Mouse (Mus musculus): Measurements from ENCODE around the gene Fkbp1b. TPM values are rescaled to one million over a fixed set of nuclear protein-coding genes. Genes with fewer than 3 reads are reported as not detected.
"Not testable (repeated sequence)": the region's sequence is repeated elsewhere in the genome, so short reads cannot be mapped to it uniquely, and the experiment has no call there.

Fkbp1b gene
- polyA plus RNA-seq (2012): 0.04 TPM in 1 of 2 replicates, not detected in the other

GRCm38 (mm10) chr12:4841392-4841887 is at the start of gene Fkbp1b:
Fkbp1b (minus strand) TSS chr12:4841591.
- H3K27me3 ChIP-seq (ENCODE audit: control insufficient read depth): peaks cover 49% of the 10 kb centered on the region
- no peak for TF ChIP-seq TAL1 (IDR thresholded peaks at IDR 0.05; ENCODE audit: low read length)
- TF ChIP-seq GATA1 (IDR thresholded peaks at IDR 0.05; ENCODE audit: low read length): no peak
- no peaks in the 10 kb centered on the region; the same call in 1 of the 2 replicates for H3K36me3 ChIP-seq (ENCODE audit: control insufficient read depth)
- peak within 1 kb of the TSS; percentile 69 for H3K4me3 ChIP-seq (replicated peaks)
- no peaks in the 10 kb centered on the region for H3K9me3 ChIP-seq (ENCODE audit: control insufficient read depth, low read length)
- H3K4me1 ChIP-seq (ENCODE audit: control insufficient read depth): peaks cover 46% of the 10 kb centered on the region

- Histone ChIP-seq H3K4me1 (ENCODE audit: control insufficient read depth) (peaks cover 30% of the 10 kb centered on the region), H3K27me3 (ENCODE audit: control insufficient read depth) (no peaks in the 10 kb centered on the region), H3K9me3 (ENCODE audit: control insufficient read depth, low read length) (no peaks in the 10 kb centered on the region), H3K36me3 (ENCODE audit: control insufficient read depth) (peaks cover 95% of the 10 kb centered on the region), H3K4me3 (replicated peaks) (no peak overlapping the region)
- no peak for TF ChIP-seq TAL1 (IDR thresholded peaks at IDR 0.05; ENCODE audit: low read length)
- no peak for TF ChIP-seq GATA1 (IDR thresholded peaks at IDR 0.05; ENCODE audit: low read length)
These were observed 48.5 kb upstream of the Fkbp1b start for GRCm38 (mm10) chr12:4889891-4890290.

DNA sequence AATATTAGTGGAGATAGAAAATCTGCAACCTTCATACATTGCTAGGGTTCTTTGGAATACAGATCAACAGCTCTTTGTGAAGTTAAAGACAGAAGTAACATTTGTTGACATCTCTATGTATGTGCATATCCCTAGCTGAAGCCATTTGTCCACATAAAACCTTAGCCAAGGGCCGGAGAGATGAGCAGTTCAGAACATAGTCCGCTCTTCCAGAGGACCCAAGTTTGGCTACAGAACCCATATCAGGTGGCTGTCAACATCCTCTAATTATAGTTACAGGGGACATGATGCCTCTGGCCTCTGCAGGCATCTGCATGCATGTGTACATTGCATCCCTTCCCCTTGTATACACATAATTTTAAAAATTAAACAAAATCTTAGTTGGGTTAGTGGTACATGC is 47.9 kb upstream of the Fkbp1b start:
- peaks cover 30% of the 10 kb centered on the region for H3K4me1 ChIP-seq (ENCODE audit: control insufficient read depth)
- TF ChIP-seq GATA1 (IDR thresholded peaks at IDR 0.05; ENCODE audit: low read length): no peak
- no peak for TF ChIP-seq TAL1 (IDR thresholded peaks at IDR 0.05; ENCODE audit: low read length)
- no peak overlapping the region for H3K4me3 ChIP-seq (replicated peaks)
- H3K36me3 ChIP-seq (ENCODE audit: control insufficient read depth): peaks cover 97% of the 10 kb centered on the region
- no peaks in the 10 kb centered on the region for H3K9me3 ChIP-seq (ENCODE audit: control insufficient read depth, low read length)
- H3K27me3 ChIP-seq (ENCODE audit: control insufficient read depth): no peaks in the 10 kb centered on the region

DNA sequence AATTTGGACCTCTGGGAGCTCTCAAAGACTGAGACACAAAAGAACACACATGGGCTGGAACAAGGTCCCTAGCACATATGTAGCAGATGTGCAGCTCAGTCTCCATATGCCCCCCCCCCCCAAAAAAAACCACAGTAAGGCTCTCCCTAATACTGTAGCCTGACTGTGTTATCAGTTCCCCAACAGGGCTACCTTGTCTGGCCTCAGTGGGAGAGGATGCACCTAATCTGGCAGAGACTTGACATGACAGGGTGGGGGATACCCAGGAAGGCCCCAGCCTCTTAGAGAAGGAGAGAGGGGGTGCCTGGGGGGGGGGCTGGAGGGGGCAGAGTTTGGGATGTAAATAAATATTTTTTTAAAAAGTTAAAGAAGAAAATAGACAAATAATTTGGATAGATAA is 47.3 kb upstream of the Fkbp1b start:
- Histone ChIP-seq H3K36me3 (ENCODE audit: control insufficient read depth) (peaks cover 97% of the 10 kb centered on the region), H3K4me1 (ENCODE audit: control insufficient read depth) (peaks cover 30% of the 10 kb centered on the region), H3K27me3 (ENCODE audit: control insufficient read depth) (no peaks in the 10 kb centered on the region), H3K4me3 (replicated peaks) (no peak overlapping the region), H3K9me3 (ENCODE audit: control insufficient read depth, low read length) (no peaks in the 10 kb centered on the region)
- TF ChIP-seq GATA1 (IDR thresholded peaks at IDR 0.05; ENCODE audit: low read length): no peak
- TF ChIP-seq TAL1 (IDR thresholded peaks at IDR 0.05; ENCODE audit: low read length): no peak

DNA sequence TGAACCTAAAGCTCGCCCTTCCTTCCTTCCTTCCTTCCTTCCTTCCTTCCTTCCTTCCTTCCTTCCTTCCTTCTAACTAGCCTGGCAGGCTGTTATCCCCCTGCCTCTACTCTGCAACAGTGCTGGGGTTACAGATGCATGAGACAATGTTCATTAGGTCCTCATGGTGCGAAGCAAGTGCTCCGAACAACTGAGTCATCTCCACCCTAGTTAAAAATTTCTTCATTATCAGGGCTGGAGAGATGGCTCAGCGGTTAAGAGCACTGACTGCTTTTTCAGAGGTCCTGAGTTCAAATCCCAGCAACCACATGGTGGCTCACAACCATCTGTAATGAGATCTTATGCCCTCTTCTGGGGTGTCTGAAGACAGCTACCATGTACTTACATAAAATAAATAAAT is 45.2 kb upstream of the Fkbp1b start:
- not testable (repeated sequence) for H3K27me3 ChIP-seq (ENCODE audit: control insufficient read depth); H3K9me3 ChIP-seq (ENCODE audit: control insufficient read depth, low read length); H3K4me3 ChIP-seq (replicated peaks)
- Histone ChIP-seq H3K36me3 (ENCODE audit: control insufficient read depth) (peaks cover 97% of the 10 kb centered on the region), H3K4me1 (ENCODE audit: control insufficient read depth) (peaks cover 28% of the 10 kb centered on the region)

DNA sequence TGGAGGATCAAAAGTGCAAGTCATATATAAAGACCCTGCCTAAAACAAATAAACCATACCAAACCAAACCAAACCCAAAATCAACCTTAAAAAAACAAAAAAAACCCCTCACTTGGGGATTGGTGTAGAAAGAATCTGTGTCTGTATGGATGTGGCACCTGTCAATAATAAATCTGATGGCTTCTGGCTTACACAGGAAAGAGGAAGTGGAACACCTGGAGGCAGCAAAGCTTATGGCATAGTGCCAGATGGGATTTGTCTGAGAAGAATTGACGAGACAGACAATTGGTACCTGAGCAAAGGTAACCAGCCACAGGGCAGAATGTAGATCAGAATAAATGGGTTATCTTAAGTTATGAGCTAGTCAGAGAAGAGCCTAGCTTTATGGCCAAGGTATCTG is 43.7 kb upstream of the Fkbp1b start:
- peaks cover 22% of the 10 kb centered on the region for H3K4me1 ChIP-seq (ENCODE audit: control insufficient read depth)
- peaks cover 97% of the 10 kb centered on the region for H3K36me3 ChIP-seq (ENCODE audit: control insufficient read depth)
- H3K27me3 ChIP-seq (ENCODE audit: control insufficient read depth): no peaks in the 10 kb centered on the region

GRCm38 (mm10) chr12:4882086-4882485 is 40.7 kb upstream of the Fkbp1b start:
- Histone ChIP-seq H3K27me3 (ENCODE audit: control insufficient read depth) (no peaks in the 10 kb centered on the region), H3K36me3 (ENCODE audit: control insufficient read depth) (peaks cover 92% of the 10 kb centered on the region), H3K4me1 (ENCODE audit: control insufficient read depth) (peaks cover 4% of the 10 kb centered on the region), H3K9me3 (ENCODE audit: control insufficient read depth, low read length) (no peaks in the 10 kb centered on the region), H3K4me3 (replicated peaks) (no peak overlapping the region)
- no peak for TF ChIP-seq GATA1 (IDR thresholded peaks at IDR 0.05; ENCODE audit: low read length)
- no peak for TF ChIP-seq TAL1 (IDR thresholded peaks at IDR 0.05; ENCODE audit: low read length)

More for the DNA sequence above, 43.7 kb upstream of the Fkbp1b start:
- Histone ChIP-seq H3K4me3 (replicated peaks) (no peak overlapping the region), H3K9me3 (ENCODE audit: control insufficient read depth, low read length) (no peaks in the 10 kb centered on the region)
- TF ChIP-seq TAL1 (IDR thresholded peaks at IDR 0.05; ENCODE audit: low read length): no peak
- TF ChIP-seq GATA1 (IDR thresholded peaks at IDR 0.05; ENCODE audit: low read length): no peak

DNA sequence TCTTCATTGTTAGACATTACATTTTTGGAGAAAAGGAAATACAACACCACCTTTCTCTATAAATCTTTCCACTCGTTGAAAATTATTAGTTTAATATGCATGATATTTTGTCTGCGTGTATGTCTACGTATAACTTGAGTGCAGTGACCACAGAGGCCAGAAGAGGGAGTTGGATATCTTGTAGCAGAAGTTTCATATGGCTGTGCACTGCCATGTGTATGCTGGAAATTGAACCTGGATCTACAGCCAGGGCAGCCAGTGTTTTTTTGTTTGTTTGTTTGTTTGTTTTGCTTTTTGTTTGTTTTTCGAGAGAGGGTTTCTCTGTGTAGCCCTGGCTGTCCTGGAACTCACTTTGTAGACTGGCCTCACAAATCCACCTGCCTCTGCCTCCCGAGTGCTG is 37.7 kb upstream of the Fkbp1b start:
- H3K4me1 ChIP-seq (ENCODE audit: control insufficient read depth): peaks cover 24% of the 10 kb centered on the region
- peaks cover 80% of the 10 kb centered on the region for H3K36me3 ChIP-seq (ENCODE audit: control insufficient read depth)
- no peaks in the 10 kb centered on the region for H3K27me3 ChIP-seq (ENCODE audit: control insufficient read depth)
- TF ChIP-seq GATA1 (IDR thresholded peaks at IDR 0.05; ENCODE audit: low read length): no peak
- no peak for TF ChIP-seq TAL1 (IDR thresholded peaks at IDR 0.05; ENCODE audit: low read length)
- H3K9me3 ChIP-seq (ENCODE audit: control insufficient read depth, low read length): no peaks in the 10 kb centered on the region
- no peak overlapping the region for H3K4me3 ChIP-seq (replicated peaks)

DNA sequence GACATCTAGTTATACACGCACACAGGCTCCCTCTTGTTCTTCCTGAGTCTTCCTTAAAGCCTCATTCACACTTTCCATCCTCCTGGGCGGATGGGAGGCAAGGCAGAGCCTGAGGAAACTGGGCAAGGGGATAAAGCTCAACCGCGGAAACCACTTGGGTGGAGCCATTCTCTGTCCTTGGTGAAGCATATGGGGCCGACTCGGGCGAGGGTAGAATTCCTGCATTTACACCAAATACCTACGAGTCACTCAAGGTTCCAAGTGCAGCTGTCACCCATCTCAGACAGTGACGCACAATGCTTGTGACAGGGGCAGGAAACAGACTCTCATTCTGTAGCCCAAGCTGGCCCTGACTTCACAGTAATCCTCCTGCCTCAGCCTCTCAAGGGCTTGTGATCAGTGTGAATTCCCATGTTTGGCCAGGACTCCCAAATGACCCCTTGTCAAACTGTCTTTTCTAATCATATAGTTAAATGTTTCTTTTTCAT is 36.9 kb upstream of the Fkbp1b start:
- Histone ChIP-seq H3K4me1 (ENCODE audit: control insufficient read depth) (peaks cover 26% of the 10 kb centered on the region), H3K27me3 (ENCODE audit: control insufficient read depth) (no peaks in the 10 kb centered on the region), H3K36me3 (ENCODE audit: control insufficient read depth) (peaks cover 73% of the 10 kb centered on the region), H3K9me3 (ENCODE audit: control insufficient read depth, low read length) (no peaks in the 10 kb centered on the region), H3K4me3 (replicated peaks) (no peak overlapping the region)
- TF ChIP-seq TAL1 (IDR thresholded peaks at IDR 0.05; ENCODE audit: low read length): no peak
- TF ChIP-seq GATA1 (IDR thresholded peaks at IDR 0.05; ENCODE audit: low read length): no peak

DNA sequence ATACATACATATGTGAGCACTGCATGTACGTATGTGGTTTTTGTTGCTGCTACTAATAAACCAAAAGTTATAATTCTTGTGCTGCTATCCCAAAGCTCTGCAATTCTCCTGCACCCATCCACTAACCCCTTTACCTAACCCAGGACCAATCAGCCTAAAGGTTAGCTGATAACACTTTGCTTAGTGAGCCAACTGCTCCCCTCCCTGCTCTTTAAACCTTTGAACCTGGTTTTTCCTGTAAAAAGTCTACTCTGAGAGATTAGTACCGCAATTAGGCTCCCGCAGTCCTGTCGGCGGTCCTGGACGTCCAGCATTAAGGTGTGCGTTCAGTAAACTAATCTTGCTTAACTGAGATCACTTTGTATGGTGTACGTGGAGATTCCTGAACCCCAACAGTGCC is 34.2 kb upstream of the Fkbp1b start:
- TF ChIP-seq TAL1 (IDR thresholded peaks at IDR 0.05; ENCODE audit: low read length) (no peak), GATA1 (IDR thresholded peaks at IDR 0.05; ENCODE audit: low read length) (no peak)
- Histone ChIP-seq H3K9me3 (ENCODE audit: control insufficient read depth, low read length) (no peaks in the 10 kb centered on the region), H3K4me1 (ENCODE audit: control insufficient read depth) (peaks cover 52% of the 10 kb centered on the region), H3K27me3 (ENCODE audit: control insufficient read depth) (no peaks in the 10 kb centered on the region), H3K4me3 (replicated peaks) (no peak overlapping the region), H3K36me3 (ENCODE audit: control insufficient read depth) (peaks cover 69% of the 10 kb centered on the region)

Measured in erythroblast, embryonic 14.5 days (primary cell).